Mouse (Mus musculus): ENCODE measurements around the gene Kcmf1.

DNA sequence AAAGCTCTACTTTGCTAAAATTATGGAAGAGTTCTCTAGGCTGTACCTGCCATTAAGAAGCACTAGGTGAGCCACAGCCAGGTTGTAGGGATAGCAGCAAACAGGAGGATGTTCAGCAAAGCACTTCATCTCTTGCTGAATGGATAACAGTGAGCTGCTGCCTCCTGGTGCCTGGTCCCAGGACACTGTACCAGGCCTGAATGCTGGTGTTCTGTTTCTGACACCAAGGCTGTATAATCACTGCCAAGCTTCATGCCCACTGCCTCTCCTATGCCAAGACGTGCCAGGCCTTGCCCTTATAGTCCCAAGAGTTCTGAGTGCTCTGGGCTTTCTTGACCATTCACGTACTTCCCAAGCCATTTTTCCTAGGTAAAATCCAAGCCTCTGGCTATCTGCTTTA, 8.5 kb downstream of the Kcmf1 start:
- TF ChIP-seq CTCF (IDR thresholded peaks at IDR 0.05; ENCODE audit: low read depth) (peak; percentile 18; the same call in 1 of the 2 replicates), EP300 (IDR thresholded peaks at IDR 0.05; ENCODE audit: low read depth) (no peak)
